22 mouse cellular contexts compared by ENCODE assay signal in the genomic region with DNA sequence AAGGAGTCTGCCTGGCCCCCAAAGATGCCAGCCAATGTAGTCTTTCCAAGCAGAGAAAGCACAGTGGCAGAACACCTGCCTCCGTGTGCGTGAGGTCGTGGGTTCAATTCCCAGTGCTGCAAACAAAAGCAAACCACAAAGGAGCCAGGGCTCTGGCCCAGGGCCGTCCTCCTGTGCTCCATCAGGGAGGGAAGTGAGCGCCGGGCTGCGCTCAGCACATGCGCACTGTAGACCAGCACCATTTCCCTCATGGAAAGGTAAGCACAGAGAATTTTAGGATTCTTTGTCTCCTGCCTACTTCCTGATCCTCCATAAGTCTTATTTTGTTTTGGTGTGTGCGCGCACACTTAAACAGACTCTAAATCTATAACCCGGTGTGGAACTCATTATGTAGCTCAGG. TPM values are rescaled to one million over a fixed set of nuclear protein-coding genes. Genes with fewer than 3 reads are reported as not detected.
"Had no signal": no experiment of that assay in that cellular context is flagged by ENCODE, and none has a peak within 500 bp of the region (broad histone marks: within the 10 kb centered on the region; RNA-seq: fewer than 3 reads in every experiment).

No protein-coding gene starts in this region.

- DNase-seq: kidney, postnatal 25 days; layer of hippocampus, adult 9-11 months; liver, embryonic 13.5 days; lung, embryonic 14.5 days; lung, postnatal 36 days; retina, postnatal 1 day; thymus, adult 18-20 months; thymus, postnatal 36 days had no signal

- H3K9me3 ChIP-seq: liver, embryonic 13.5 days; midbrain, embryonic 10.5 days; midbrain, embryonic 13.5 days; neural tube, embryonic 13.5 days had no signal

- ATAC-seq: lung, postnatal 0 days; midbrain, embryonic 13.5 days; midbrain, embryonic 16.5 days had no signal

- H3K9ac ChIP-seq: liver, embryonic 13.5 days; lung, embryonic 14.5 days; midbrain, embryonic 13.5 days; neural tube, embryonic 13.5 days had no signal

- H3K27ac ChIP-seq: kidney, postnatal 0 days; layer of hippocampus, adult 2 months; liver, embryonic 13.5 days; midbrain, embryonic 13.5 days; neural tube, embryonic 13.5 days had no signal

- H3K27me3 ChIP-seq: midbrain, embryonic 13.5 days; neural tube, embryonic 13.5 days had no signal

- H3K36me3 ChIP-seq: liver, embryonic 13.5 days; midbrain, embryonic 10.5 days; midbrain, embryonic 13.5 days; neural tube, embryonic 13.5 days had no signal

- H3K4me1 ChIP-seq: liver, embryonic 13.5 days had no signal

- H3K4me2 ChIP-seq: liver, embryonic 13.5 days; lung, embryonic 14.5 days; midbrain, embryonic 13.5 days; neural tube, embryonic 13.5 days had no signal

- H3K4me3 ChIP-seq: layer of hippocampus, adult 2 months; liver, embryonic 13.5 days; megakaryocyte, embryonic 14.5 days; midbrain, embryonic 10.5 days; midbrain, embryonic 13.5 days; myocyte; neural tube, embryonic 13.5 days had no signal

RNA-seq across cellular contexts. Expression of gene Tent5b, which starts 32.0 kb away (rescaled TPM):
- total RNA-seq: layer of hippocampus, adult 2 months; layer of hippocampus, postnatal 25 days; monocyte, adult 5-6 weeks had no signal
- polyA plus RNA-seq: liver, embryonic 13.5 days had no signal

RNA-seq across cellular contexts. Expression of gene Trnp1, which starts 50.4 kb away (rescaled TPM):
- total RNA-seq: liver, adult 2 months; monocyte, adult 5-6 weeks; neutrophil, adult 5-6 weeks had no signal
- polyA plus RNA-seq: liver, embryonic 16.5 days had no signal
